Mouse (Mus musculus): ENCODE measurements around the gene Tle1. TPM values are rescaled to one million over a fixed set of nuclear protein-coding genes. Genes with fewer than 3 reads are reported as not detected.
A peak's percentile ranks its signal among the peaks of the same experiment; 100 is the strongest.

The Tle1 gene
- total and polyA plus RNA-seq, 2 experiments from 2014 or later: 24.4 to 95.0 TPM

DNA sequence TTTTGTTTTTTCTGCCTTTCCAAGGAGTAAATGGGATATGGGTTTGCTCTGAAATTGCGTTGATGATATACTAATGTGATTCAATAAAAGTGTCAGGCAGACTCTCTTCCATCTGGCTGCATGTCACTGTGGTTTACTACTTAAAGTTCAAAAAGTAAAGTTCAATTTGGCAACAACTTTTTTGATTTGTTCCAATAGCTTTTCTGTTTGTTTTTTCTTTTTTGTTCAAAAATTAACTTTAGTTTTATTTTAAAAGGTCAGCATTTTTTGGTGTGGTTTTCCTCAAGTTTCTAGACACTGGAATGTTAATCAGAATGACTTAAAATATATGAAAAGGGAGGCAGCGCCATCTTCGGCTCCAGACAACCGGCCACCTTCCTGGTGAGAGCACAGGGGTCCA, 112.9 kb downstream of the Tle1 start:
- Histone ChIP-seq H3K27ac (no peak overlapping the region), H3K4me2 (ENCODE audit: low read depth, low read length) (no peak overlapping the region), H3K9me3 (ENCODE audit: low read length) (no peaks in the 10 kb centered on the region), H3K4me1 (ENCODE audit: insufficient read depth, low read length) (no peaks in the 10 kb centered on the region), H3K36me3 (ENCODE audit: insufficient read depth, low read length) (no peaks in the 10 kb centered on the region), H3K27me3 (ENCODE audit: insufficient read depth, low read length) (no peaks in the 10 kb centered on the region), H3K9ac (replicated peaks; ENCODE audit: low read length) (no peak overlapping the region), H3K4me3 (ENCODE audit: low read length) (no peak overlapping the region)
- DNase-seq (ENCODE audit: low spot score) (no peak), ATAC-seq (no peak)
- WGBS: 93% methylated on average over 4 of the region's 4 CpGs
- no peak for TF ChIP-seq CTCF (IDR thresholded peaks at IDR 0.05; ENCODE audit: low read depth)

DNA sequence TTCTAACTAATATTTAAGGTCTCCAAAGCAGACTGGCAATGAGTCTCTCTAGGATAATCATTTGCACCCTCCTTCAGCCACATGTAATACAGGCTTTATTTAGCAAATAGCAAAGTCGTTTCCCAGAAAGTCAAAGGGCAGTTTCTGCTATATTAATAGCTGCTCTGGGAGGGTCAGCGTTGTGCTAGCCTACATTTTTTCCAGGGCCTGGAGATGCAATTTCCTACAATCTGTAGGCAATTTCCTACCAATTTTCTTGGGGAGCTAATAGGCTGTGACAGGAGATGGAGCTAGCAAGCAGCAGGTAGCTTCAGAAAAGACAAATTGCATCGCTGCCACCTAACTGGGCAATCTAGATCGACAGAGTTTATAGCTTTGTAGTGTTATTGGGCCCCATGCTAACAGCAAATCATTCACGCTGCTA, 131.6 kb downstream of the Tle1 start:
- H3K36me3 ChIP-seq (ENCODE audit: insufficient read depth, low read length): no peaks in the 10 kb centered on the region
- H3K27ac ChIP-seq: no peak overlapping the region
- H3K4me3 ChIP-seq (ENCODE audit: low read length): no peak overlapping the region
- no peak overlapping the region for H3K9ac ChIP-seq (replicated peaks; ENCODE audit: low read length)
- H3K9me3 ChIP-seq (ENCODE audit: low read length): no peaks in the 10 kb centered on the region
- no peaks in the 10 kb centered on the region for H3K4me1 ChIP-seq (ENCODE audit: insufficient read depth, low read length)
- peak; percentile 14; the same call in 1 of the 2 replicates for TF ChIP-seq CTCF (IDR thresholded peaks at IDR 0.05; ENCODE audit: low read depth)
- WGBS: 34% methylated on average over 5 of the region's 5 CpGs
- no peak overlapping the region for H3K4me2 ChIP-seq (ENCODE audit: low read depth, low read length)
- peak; percentile 51 for DNase-seq (ENCODE audit: low spot score)
- H3K27me3 ChIP-seq (ENCODE audit: insufficient read depth, low read length): no peaks in the 10 kb centered on the region
- 0 out of 2 replicates have a peak, but pooled peaks have one; percentile 43 for ATAC-seq

DNA sequence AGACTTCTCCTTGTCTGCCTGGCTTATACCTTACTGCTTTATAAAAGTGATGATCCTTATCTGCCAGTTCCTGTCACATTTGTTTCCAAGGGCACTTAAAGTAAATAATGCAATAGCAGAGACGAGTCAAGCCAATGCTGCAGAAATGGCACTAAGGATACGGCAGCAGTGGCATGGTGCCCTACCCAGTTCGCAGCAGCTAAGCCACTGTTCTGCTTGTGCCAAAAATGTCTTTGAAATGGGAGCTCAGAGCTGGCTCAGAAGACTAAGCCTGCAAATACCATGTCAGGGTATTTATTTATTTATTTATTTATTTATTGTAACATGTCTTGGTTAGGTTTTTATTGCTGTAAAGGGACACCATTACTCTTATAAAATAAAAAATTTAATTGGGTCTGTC, 132.8 kb downstream of the Tle1 start:
- no peaks in the 10 kb centered on the region for H3K4me1 ChIP-seq (ENCODE audit: insufficient read depth, low read length)
- H3K4me2 ChIP-seq (ENCODE audit: low read depth, low read length): no peak overlapping the region
- H3K27me3 ChIP-seq (ENCODE audit: insufficient read depth, low read length): no peaks in the 10 kb centered on the region
- WGBS: 50% methylated on average over 3 of the region's 3 CpGs
- TF ChIP-seq CTCF (IDR thresholded peaks at IDR 0.05; ENCODE audit: low read depth): no peak
- H3K9ac ChIP-seq (replicated peaks; ENCODE audit: low read length): no peak overlapping the region
- no peaks in the 10 kb centered on the region for H3K9me3 ChIP-seq (ENCODE audit: low read length)
- no peak for ATAC-seq
- no peak overlapping the region for H3K27ac ChIP-seq
- peak; percentile 15 for DNase-seq (ENCODE audit: low spot score)
- no peaks in the 10 kb centered on the region for H3K36me3 ChIP-seq (ENCODE audit: insufficient read depth, low read length)
- no peak overlapping the region for H3K4me3 ChIP-seq (ENCODE audit: low read length)
